Mouse (Mus musculus) E14TG2a.4 (cell line): ENCODE data around the gene Tsnax.
A peak's percentile ranks its signal among the peaks of the same experiment; 100 is the strongest.

ENCODE experiments used
- H3K27me3 ChIP-seq: 2 replicates; pipeline ENCODE4 v1.6.1; 2014; ENCODE audit warnings: low read length, control low read depth; ENCODE audit not compliant: insufficient read depth
- H3K36me3 ChIP-seq: 2 replicates; pipeline ENCODE4 v1.6.1; 2014; ENCODE audit warnings: low read length, control low read depth; ENCODE audit not compliant: insufficient read depth
- H3K4me1 ChIP-seq: replicated peaks from 2 replicates; pipeline ENCODE4 v1.6.1; 2014; ENCODE audit warnings: low read depth, low read length, control low read depth
- H3K4me3 ChIP-seq: replicated peaks from 2 replicates; pipeline ENCODE4 v1.5.1; 2014; ENCODE audit warnings: mild to moderate bottlenecking, low read length
- H3K9me3 ChIP-seq: 2 replicates; pipeline ENCODE4 v1.6.1; 2014; ENCODE audit warnings: low read length, control low read depth
- CTCF ChIP-seq: conservative IDR thresholded peaks from 2 replicates; pipeline ENCODE4 v1.5.1; 2014; ENCODE audit warnings: low read length
- NANOG ChIP-seq: IDR thresholded peaks from 2 replicates; pipeline ENCODE4 v1.6.1; 2014; ENCODE audit warnings: borderline replicate concordance, low read length, mixed read lengths
- POU5F1 ChIP-seq: IDR thresholded peaks from 2 replicates; pipeline ENCODE4 v1.6.1; 2014; ENCODE audit warnings: low read length, borderline replicate concordance

The Tsnax gene

DNA sequence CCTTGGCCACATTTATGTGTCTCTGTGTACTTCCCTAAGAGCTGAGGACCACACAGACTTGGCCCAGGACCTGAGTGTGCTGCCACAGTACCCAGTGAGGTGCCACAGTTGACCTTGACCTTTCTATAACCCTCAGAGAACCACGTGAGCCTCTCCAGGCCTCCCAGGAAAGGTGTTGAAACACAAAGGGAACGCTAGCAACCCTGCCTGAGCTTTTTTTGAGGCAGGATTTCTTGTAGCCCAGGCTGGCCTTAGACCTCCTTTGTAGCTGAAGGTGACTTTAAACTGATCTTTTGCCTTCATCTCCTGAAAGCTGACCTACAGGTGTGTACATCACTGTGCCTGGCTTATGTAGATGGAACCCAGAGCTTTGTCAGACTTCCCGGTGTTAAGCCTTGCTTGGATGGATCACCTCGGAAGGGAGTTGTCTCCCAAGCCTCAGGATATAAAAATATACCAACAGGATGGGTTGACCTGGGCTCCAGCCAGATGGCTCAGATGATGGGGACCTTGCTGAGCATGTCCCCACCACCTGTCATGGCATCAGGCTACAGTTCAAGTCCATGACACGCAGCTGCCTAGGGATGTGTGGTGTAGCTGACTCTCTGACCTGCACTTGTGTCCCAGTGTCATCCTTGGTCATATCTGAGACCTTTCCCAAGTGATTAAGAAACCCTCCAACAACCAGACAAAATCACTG, 36.4 kb downstream of the Tsnax start:
- H3K27me3 ChIP-seq = peaks cover 22% of the 10 kb centered on the region
- H3K4me1 ChIP-seq = peaks cover 37% of the 10 kb centered on the region
- 0 out of 2 replicates have a peak, but pooled peaks cover 3% of the 10 kb centered on the region for H3K9me3 ChIP-seq
- no peak overlapping the region for H3K4me3 ChIP-seq
- no peaks in the 10 kb centered on the region for H3K36me3 ChIP-seq
- TF ChIP-seq CTCF (no peak), NANOG (no peak), POU5F1 (no peak)

GRCm38 (mm10) chr8:125049826-125050225, 37.0 kb downstream of the Tsnax start:
- Histone ChIP-seq H3K4me1 (peaks cover 39% of the 10 kb centered on the region), H3K36me3 (no peaks in the 10 kb centered on the region), H3K27me3 (peaks cover 28% of the 10 kb centered on the region), H3K9me3 (0 out of 2 replicates have a peak, but pooled peaks cover 3% of the 10 kb centered on the region), H3K4me3 (no peak overlapping the region)
- TF ChIP-seq POU5F1 = no peak
- TF ChIP-seq NANOG = no peak
- no peak for TF ChIP-seq CTCF

- H3K27me3 ChIP-seq = peaks cover 39% of the 10 kb centered on the region
- H3K36me3 ChIP-seq = no peaks in the 10 kb centered on the region
- H3K4me3 ChIP-seq = no peak overlapping the region
- no peak for TF ChIP-seq NANOG
- peak; percentile 59 for TF ChIP-seq CTCF
- H3K4me1 ChIP-seq = peaks cover 41% of the 10 kb centered on the region
- H3K9me3 ChIP-seq = no peaks in the 10 kb centered on the region
These were observed 39.2 kb downstream of the Tsnax start for GRCm38 (mm10) chr8:125052026-125052425.

GRCm38 (mm10) chr8:125053505-125054435, 41.0 kb downstream of the Tsnax start, which contains the start of gene Disc1:
Disc1 (plus strand) TSS chr8:125054195.
- TF ChIP-seq NANOG = no peak
- no peak for TF ChIP-seq CTCF
- TF ChIP-seq POU5F1 = no peak

GRCm38 (mm10) chr8:125054436-125054810, 41.6 kb downstream of the Tsnax start:
- peaks cover 32% of the 10 kb centered on the region for H3K4me1 ChIP-seq
- TF ChIP-seq NANOG (no peak), POU5F1 (no peak), CTCF (no peak)
- H3K4me3 ChIP-seq = peak overlapping the region; percentile 82
- H3K9me3 ChIP-seq = no peaks in the 10 kb centered on the region
- H3K36me3 ChIP-seq = no peaks in the 10 kb centered on the region
- H3K27me3 ChIP-seq = peaks cover 39% of the 10 kb centered on the region

More at GRCm38 (mm10) chr8:125053505-125054435, 41.0 kb downstream of the Tsnax start, which contains the start of gene Disc1:
- no peaks in the 10 kb centered on the region for H3K9me3 ChIP-seq
- peak within 1 kb of the TSS; percentile 82 for H3K4me3 ChIP-seq
- H3K36me3 ChIP-seq = no peaks in the 10 kb centered on the region
- H3K4me1 ChIP-seq = peaks cover 38% of the 10 kb centered on the region
- H3K27me3 ChIP-seq = peaks cover 39% of the 10 kb centered on the region

GRCm38 (mm10) chr8:125060904-125061303, 48.1 kb downstream of the Tsnax start:
- TF ChIP-seq CTCF (no peak), NANOG (no peak), POU5F1 (no peak)
- Histone ChIP-seq H3K27me3 (peaks cover 4% of the 10 kb centered on the region), H3K9me3 (no peaks in the 10 kb centered on the region), H3K4me1 (no peaks in the 10 kb centered on the region), H3K36me3 (no peaks in the 10 kb centered on the region), H3K4me3 (no peak overlapping the region)

- Histone ChIP-seq H3K27me3 (peaks cover 4% of the 10 kb centered on the region; the same call in 1 of the 2 replicates), H3K4me1 (no peaks in the 10 kb centered on the region; the same call in 1 of the 2 replicates), H3K9me3 (no peaks in the 10 kb centered on the region), H3K4me3 (no peak overlapping the region), H3K36me3 (no peaks in the 10 kb centered on the region)
- TF ChIP-seq NANOG (no peak), POU5F1 (no peak), CTCF (no peak)
These were observed 52.8 kb downstream of the Tsnax start for GRCm38 (mm10) chr8:125065596-125065995.

DNA sequence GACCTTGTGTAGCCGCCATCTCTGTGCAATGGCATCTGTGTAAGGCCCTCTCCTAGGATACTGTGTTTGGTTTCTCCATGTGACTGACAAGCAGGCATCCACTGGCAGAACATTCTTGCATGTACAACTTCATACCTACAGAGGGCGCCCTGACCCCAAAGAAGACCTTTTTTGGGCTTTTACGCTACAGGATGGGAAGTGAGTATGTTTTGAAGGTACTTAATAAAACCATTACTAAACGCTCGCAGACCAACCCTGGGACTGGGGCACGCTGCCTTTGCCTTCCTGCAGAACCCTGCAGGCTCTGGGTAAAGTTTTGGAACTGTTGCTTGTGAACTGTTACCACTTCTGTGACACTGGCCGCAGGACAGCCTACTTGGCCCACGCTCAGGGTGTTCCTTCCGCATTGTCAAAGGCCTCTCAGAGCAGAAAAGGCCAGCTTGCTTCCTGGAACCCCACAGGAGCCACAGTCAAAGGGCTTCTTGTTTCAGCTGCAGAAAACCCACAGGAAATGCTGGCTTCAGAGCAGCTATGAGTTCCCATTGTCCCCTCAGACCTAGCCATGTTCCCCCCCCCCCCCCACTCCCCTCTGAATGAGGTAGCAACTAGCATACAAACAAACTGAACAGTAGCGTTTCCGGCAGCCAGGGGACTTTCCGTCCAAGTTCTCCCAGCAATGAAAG, 54.3 kb downstream of the Tsnax start:
- H3K36me3 ChIP-seq = no peaks in the 10 kb centered on the region
- H3K4me3 ChIP-seq = no peak overlapping the region
- TF ChIP-seq NANOG (no peak), CTCF (peak; percentile 59)
- peaks cover 4% of the 10 kb centered on the region; the same call in 1 of the 2 replicates for H3K27me3 ChIP-seq
- H3K9me3 ChIP-seq = no peaks in the 10 kb centered on the region
- H3K4me1 ChIP-seq = no peaks in the 10 kb centered on the region; the same call in 1 of the 2 replicates
